Mouse (Mus musculus): Measurements from ENCODE around the gene Hnrnpa2b1. TPM values are rescaled to one million over a fixed set of nuclear protein-coding genes. Genes with fewer than 3 reads are reported as not detected.

Hnrnpa2b1 gene
- polyA plus RNA-seq (2014; fragmentation: Illumina TruSeq; extraction: RNeasy Lipid Tissue Mini Kit (QIAGEN cat#74804); ENCODE audit: low read depth, low replicate concordance) = 1,668 TPM

DNA sequence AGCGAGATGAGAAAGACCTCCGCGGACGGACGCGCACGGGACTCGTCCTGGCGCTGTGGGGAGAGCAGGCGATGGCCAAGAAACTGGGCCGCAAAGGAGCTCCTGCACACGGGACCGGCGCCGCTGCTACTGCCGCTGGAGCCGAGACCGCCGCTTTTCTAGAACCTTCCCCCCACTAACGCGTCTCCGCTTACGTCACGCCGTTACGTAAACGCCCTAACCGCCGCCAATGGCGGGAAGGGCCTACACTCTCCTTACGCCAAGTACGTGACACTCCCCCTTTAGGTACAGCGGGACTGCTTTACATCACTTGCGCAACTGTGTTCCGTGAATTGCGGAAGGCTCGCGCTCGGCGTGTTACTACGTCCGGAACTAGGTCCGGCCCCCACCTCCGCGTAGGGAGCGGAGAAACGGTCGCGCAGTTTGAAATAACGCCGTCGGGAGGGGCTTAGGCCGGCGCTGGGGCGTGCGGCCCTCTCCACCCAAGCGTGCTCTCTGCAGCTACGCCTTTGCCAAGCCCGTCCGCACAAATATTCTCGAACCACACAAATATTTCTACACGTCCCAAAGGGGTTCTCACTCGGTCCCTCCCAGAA lies at the start of gene Hnrnpa2b1:
Gene Hnrnpa2b1 (minus strand): TSS at position 180 of the 596 bp plus-strand sequence.

DNA sequence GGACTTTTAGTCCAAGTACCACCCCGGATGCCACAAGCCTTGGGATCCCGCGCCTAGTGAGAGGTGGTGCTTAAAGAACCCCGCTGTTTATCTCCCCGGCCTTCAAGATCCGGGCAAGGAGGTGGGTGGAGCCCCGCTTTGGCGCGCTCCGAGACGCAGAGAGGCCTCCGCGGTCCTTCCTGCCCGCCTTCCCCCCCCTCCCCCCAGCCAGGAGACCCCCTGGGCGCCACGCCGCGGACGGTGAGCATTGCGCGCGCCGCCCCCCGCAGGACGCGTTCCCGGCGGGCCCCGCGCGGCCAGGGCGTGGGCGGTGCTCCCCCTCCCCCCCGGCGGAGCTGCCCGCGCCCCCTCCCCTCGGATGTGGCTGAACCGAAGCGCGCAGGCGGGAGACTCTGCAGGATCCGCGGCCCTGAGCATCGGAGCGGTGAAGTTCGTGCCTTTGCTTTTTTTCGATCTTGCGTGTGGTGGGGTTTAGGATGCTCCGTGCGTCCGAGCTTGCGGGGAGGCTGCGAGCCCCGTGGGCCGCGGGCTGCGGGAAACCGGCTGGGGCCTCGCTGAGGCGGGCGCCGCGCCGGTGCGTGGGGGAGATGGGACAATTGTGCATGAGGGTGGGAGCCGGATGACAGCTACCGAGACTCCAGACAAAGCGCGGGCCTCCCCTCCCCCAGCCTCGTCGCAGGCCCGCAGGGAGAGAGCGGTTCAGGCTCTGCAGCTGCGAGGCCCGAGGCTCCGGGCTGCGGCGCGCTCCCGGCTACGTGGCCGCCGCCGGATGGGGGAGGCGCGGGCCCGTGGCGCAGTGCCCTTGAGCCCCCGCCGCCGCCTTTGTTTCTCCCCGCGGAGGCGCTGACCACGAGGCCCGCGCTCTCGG lies 851 bp upstream of the Hnrnpa2b1 start, which contains the start of gene Cbx3:
Gene Cbx3 (plus strand): TSS at position 50 of the 868 bp plus-strand sequence.

DNA sequence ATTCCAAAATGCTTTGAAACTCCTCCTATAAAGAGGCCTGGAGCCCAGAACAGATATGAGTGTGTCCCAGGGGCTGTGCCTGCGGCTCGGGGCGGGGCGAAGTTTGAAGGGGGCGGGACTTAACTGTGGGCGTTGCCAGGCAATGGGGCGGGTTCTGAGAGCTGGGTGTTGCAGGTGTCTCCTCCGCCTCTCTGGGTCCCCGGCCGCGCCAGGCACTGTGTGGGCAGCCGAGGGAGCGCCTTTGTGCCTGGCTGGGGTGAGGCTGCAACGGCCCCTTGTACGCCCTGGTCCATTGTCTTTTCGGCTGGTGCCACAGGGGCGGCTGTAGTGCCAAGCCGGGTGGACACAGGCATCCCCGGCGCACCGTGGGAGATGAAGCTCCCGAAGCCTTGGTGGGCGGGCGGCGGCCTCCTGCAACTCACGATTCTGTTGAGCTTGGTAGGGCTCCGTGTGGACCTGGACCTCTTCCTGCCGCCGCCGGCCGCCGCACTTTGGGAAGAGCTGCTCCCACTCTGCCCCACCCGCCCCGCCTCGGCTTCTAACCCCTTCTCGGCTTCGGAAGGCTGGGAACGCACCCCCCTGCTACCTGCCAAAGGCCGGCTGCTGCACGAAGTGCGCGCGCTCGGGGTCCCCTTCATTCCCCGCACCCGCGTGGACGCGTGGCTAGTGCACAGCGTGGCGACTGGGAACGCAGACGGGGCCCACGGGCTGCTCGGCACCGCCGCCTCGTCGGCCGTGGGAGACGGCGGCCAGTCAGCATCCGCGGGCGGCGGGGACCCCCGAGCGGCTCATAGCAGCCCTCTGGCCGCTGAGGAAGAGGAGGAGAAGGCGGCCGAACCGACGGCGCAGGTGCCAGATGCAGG lies 36.9 kb downstream of the Hnrnpa2b1 start, which contains the start of gene Nfe2l3:
Gene Nfe2l3 (plus strand): TSS at position 136 of the 863 bp plus-strand sequence.

Other genes with a start within 250 kb of the Hnrnpa2b1 start
- gene Nfe2l3, start 37.2 kb downstream of the Hnrnpa2b1 start, polyA plus RNA-seq (2014; fragmentation: Illumina TruSeq; extraction: RNeasy Lipid Tissue Mini Kit (QIAGEN cat#74804); ENCODE audit: low read depth, low replicate concordance) = 3.2 TPM
- 207 TPM for gene Cbx3, start 466 bp upstream of the Hnrnpa2b1 start, polyA plus RNA-seq (2014; fragmentation: Illumina TruSeq; extraction: RNeasy Lipid Tissue Mini Kit (QIAGEN cat#74804); ENCODE audit: low read depth, low replicate concordance)
- 17.7 TPM for gene Snx10, start 54.0 kb upstream of the Hnrnpa2b1 start, polyA plus RNA-seq (2014; fragmentation: Illumina TruSeq; extraction: RNeasy Lipid Tissue Mini Kit (QIAGEN cat#74804); ENCODE audit: low read depth, low replicate concordance)

All from kidney, adult 10 weeks (tissue).